Mouse (Mus musculus) G1E (cell line): ENCODE results near the gene Gdf11. TPM values are rescaled to one million over a fixed set of nuclear protein-coding genes. Genes with fewer than 3 reads are reported as not detected.

Experiments used
- ATAC-seq: 2 replicates; pipeline ENCODE4 v1.8.0; 2016; ENCODE audit warnings: mild to moderate bottlenecking; ENCODE audit not compliant: insufficient number of reproducible peaks, poor library complexity, low FRiP score, severe bottlenecking; ENCODE audit errors: extremely low read depth
- DNase-seq: peaks from one replicate; pipeline ENCODE4 v3.0.0; 2012; ENCODE audit warnings: low spot score
- H3K27me3 ChIP-seq: 2 replicates; pipeline ENCODE4 v1.6.1; 2012; ENCODE audit warnings: mild to moderate bottlenecking, low read length, inconsistent platforms; ENCODE audit not compliant: insufficient read depth
- H3K36me3 ChIP-seq: replicated peaks from 2 replicates; pipeline ENCODE3; 2012; ENCODE audit warnings: mild to moderate bottlenecking, inconsistent platforms
- H3K4me1 ChIP-seq: 2 replicates; pipeline ENCODE4 v1.6.1; 2012; ENCODE audit warnings: low read depth, low read length, inconsistent platforms, mixed read lengths; ENCODE audit not compliant: insufficient read depth
- H3K4me3 ChIP-seq: 2 replicates; pipeline ENCODE4 v1.5.1; 2012; ENCODE audit warnings: low read depth, mild to moderate bottlenecking, inconsistent platforms, low read length, moderate library complexity, mixed read lengths
- H3K9me3 ChIP-seq: replicated peaks from 2 replicates; pipeline ENCODE4 v1.6.1; 2012; ENCODE audit warnings: inconsistent platforms
- CTCF ChIP-seq: IDR thresholded peaks from 2 replicates; pipeline ENCODE4 v1.5.1; 2012; ENCODE audit warnings: low read depth, low read length, inconsistent platforms, mixed read lengths
- GATA1 ChIP-seq: IDR thresholded peaks from 2 replicates; pipeline ENCODE4 v1.6.1; 2012; ENCODE audit warnings: borderline replicate concordance, low read length, inconsistent platforms, mixed read lengths
- GATA2 ChIP-seq: IDR thresholded peaks from 2 replicates; pipeline ENCODE4 v1.6.1; 2012; ENCODE audit warnings: low read depth, low read length, inconsistent platforms, borderline replicate concordance
- POLR2AphosphoS5 ChIP-seq: IDR thresholded peaks from 2 replicates; pipeline ENCODE4 v1.6.1; 2012; ENCODE audit warnings: low read depth, low read length, inconsistent platforms; ENCODE audit not compliant: insufficient replicate concordance
- TAL1 ChIP-seq: conservative IDR thresholded peaks from 2 replicates; pipeline ENCODE4 v1.6.1; 2012; ENCODE audit warnings: low read depth, low read length, inconsistent platforms, mixed read lengths
- polyA plus RNA-seq: library from polyadenylated mRNA; stranded (reverse); fragments of >175 nt; gene quantifications from 2 replicates; pipeline ENCODE4 v1.2.3, GENCODE M21; 2012
- total RNA-seq, 2 experiments: library from RNA; stranded (forward) in 1 of 2; stranded (reverse) in 1 of 2; fragments of 200-1000 nt in 1 of 2; fragments of >200 nt in 1 of 2; fragmentation: Nextera tagmentation in 1 of 2; gene quantifications; 2 replicates each; pipeline ENCODE4 v1.2.3; 2014 to 2017

Gene Gdf11
- total and polyA plus RNA-seq, 3 experiments, result under 0.01 to 0.02 TPM; not detected in 1

DNA sequence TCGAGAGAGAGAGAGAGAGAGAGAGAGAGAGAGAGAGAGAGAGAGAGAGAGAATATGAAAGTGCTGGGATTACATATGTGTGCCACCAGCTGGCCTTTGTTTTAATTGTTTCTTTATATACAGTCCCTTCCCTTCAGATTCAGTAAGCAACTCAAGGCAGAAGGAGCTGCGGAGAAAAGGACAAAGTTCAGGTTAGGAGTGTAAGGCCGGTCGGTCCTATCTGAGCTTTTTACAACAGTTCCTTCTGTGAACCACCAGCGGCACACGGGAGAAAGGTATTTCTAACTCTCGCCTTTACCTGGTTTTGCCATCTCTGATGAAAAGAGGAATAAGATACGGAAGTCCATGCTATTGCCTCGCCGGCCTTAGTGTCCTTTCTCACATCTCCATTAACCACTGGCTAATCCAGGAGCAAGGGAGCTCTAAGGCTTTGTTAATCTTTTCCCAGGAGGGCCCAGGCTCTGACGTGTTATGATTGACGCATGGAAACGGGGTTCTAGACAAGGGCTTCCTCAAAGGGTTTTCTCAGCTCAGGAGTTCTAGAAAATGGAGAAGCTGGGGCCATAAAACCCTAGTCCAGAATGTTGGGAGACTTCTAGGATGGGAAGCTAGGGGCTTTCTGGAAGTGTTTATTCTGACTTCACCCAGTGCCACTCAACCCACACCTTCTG lies 17.4 kb upstream of the Gdf11 start:
- H3K4me1 ChIP-seq, result peaks cover 6% of the 10 kb centered on the region
- no peak overlapping the region for H3K4me3 ChIP-seq
- DNase-seq, result no peak
- peaks cover 73% of the 10 kb centered on the region for H3K27me3 ChIP-seq
- no peak for ATAC-seq
- H3K9me3 ChIP-seq, result no peaks in the 10 kb centered on the region
- TF ChIP-seq GATA1 (no peak), GATA2 (no peak)
- no peaks in the 10 kb centered on the region for H3K36me3 ChIP-seq

DNA sequence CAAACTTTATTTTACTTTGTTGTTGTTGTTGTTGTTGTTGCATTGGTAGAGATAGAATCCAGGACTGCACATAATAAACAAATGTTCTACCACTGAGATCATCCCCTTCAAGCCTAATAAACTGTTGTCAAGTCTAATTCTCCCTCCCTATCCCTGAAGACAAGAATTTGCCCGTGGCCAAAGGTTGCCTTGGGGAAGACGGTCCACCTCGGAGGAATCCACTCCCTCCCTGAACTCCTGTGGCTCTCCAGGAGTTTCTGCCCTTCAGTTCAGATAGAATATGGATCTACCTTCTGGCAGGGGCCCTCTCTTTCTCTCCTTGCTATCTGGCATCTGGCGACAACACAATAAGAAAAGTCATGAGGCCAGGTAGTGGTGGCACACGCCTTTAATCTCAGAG lies 13.3 kb upstream of the Gdf11 start:
- TF ChIP-seq GATA2, result no peak
- no peak for TF ChIP-seq POLR2AphosphoS5
- TF ChIP-seq TAL1, result no peak
- TF ChIP-seq CTCF, result no peak
- H3K9me3 ChIP-seq, result no peaks in the 10 kb centered on the region
- peaks cover 5% of the 10 kb centered on the region for H3K4me1 ChIP-seq
- no peak for ATAC-seq
- no peaks in the 10 kb centered on the region for H3K36me3 ChIP-seq
- no peak overlapping the region for H3K4me3 ChIP-seq
- H3K27me3 ChIP-seq, result peaks cover 50% of the 10 kb centered on the region
- DNase-seq, result no peak

DNA sequence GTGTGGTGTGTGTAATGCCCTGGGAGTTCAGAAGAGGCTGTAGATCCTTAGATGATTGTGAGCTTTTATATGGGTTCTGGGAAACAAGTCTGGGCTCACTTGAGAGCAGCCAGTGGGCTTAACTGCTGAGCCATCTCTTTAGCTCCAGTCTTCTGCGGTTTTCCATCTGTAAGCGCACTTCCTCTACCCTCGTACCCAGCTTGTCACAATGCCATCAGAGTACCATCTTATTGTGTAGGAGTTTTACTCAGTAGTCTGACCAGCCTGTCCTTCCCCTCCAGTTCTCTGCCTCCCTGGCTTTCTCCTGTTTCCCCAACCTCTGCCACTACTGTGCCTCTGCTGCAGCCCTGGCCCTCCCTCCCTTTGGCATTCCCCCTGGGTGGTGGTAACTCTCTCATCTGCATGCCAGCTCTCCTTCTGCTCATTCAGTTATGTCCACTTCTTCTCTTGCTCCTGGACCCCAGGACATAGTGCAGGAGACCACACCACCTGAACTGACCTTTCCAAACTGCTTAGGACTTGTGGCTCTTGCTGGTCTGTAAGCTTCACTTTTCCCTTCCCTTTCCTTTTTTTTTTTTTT lies 11.0 kb upstream of the Gdf11 start:
- ATAC-seq, result no peak
- H3K36me3 ChIP-seq, result no peaks in the 10 kb centered on the region
- H3K4me3 ChIP-seq, result no peak overlapping the region
- TF ChIP-seq GATA2 (no peak), CTCF (no peak), POLR2AphosphoS5 (no peak), GATA1 (no peak), TAL1 (no peak)
- peaks cover 3% of the 10 kb centered on the region; the same call in 1 of the 2 replicates for H3K4me1 ChIP-seq
- H3K9me3 ChIP-seq, result no peaks in the 10 kb centered on the region
- DNase-seq, result no peak
- peaks cover 37% of the 10 kb centered on the region for H3K27me3 ChIP-seq

DNA sequence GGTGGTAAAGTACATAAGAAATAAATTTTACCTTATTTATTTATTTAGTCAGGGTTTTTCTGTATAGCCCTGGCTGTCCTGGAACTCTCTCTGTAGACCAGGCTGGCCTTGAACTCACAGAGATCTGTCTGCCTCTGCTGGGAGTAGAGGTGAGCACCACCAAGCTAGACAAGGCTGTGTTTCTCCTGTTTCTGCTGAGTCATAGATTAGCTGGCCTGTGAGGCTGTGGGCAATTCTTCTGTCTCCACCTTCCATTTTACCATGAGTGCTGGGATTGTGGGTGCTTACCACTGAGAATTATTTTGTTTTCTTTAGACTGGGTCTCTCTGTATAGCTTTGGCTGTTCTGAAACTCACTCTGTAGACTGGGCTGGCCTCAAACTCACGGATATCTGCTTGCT lies 9.9 kb upstream of the Gdf11 start:
- peaks cover 3% of the 10 kb centered on the region; the same call in 1 of the 2 replicates for H3K4me1 ChIP-seq
- no peak for ATAC-seq
- DNase-seq, result no peak

DNA sequence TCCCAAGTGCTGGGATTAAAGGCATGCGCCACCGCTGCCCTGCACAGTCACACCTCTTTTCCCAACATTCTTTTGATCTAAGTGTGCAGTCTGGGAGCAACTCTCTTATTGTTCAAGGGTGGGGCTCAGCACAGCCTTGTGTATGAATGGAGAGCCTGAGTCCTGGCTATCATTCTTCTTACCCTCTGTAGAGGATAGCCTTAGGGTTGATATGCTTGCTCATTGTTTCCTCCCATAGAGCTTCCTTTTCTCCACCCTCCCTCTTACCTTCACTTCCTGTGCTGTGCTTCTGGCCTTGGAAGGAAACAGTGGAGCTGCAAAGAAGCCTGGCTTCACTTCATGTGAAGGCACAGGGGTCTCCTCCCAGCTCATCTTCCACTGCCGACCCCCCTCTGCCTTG lies 9.2 kb upstream of the Gdf11 start, which contains the start of gene Cd63:
Cd63 (plus strand) TSS at position 292 of the 400 bp plus-strand sequence.
- Histone ChIP-seq H3K4me3 (no peak within 1 kb of the TSS), H3K27me3 (peaks cover 44% of the 10 kb centered on the region), H3K4me1 (peaks cover 5% of the 10 kb centered on the region), H3K36me3 (no peaks in the 10 kb centered on the region), H3K9me3 (no peaks in the 10 kb centered on the region)
- TF ChIP-seq CTCF (no peak), POLR2AphosphoS5 (no peak), GATA1 (no peak), GATA2 (no peak), TAL1 (no peak)
- no peak for DNase-seq
- ATAC-seq, result no peak

More for the DNA sequence above, 9.9 kb upstream of the Gdf11 start:
- H3K9me3 ChIP-seq, result no peaks in the 10 kb centered on the region
- peaks cover 43% of the 10 kb centered on the region for H3K27me3 ChIP-seq
- TF ChIP-seq CTCF, result no peak
- no peak for TF ChIP-seq POLR2AphosphoS5
- TF ChIP-seq GATA1, result no peak
- no peak for TF ChIP-seq GATA2
- no peak for TF ChIP-seq TAL1
- no peak overlapping the region for H3K4me3 ChIP-seq
- H3K36me3 ChIP-seq, result no peaks in the 10 kb centered on the region

DNA sequence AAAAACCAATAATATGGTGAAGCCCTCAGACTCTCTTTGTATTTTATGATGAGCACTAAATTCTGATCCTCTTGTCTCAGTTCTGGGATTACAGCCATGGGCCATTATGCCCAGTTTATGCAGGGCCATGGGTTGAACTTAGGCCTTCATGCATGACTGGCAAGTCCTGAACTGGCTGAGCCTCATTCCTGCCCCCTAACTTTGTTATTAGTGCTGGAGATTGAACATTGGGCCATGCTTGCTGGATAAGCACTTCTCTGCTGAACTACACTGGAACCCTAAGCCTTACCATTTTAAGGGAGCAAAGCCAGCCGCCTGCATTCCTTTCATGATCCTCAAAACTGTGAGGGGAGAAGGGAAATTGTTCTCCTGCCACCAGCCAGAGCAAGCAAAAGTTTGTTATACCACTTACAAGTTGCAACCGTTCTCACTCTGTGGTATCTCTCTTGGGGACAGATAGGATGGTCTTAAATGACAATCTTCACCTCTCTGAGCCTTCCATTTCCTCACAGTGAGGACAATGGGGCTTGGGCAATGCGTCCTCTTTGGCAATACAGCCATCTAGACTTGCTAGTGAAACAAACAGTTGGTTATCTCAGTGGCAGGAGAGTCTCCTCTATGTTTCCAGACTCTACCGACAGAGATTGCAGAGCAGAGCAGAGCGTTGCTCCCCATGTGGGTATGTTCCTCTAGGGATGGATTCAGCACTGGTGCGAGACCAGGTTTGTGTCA lies 8.4 kb upstream of the Gdf11 start:
- Histone ChIP-seq H3K4me1 (peaks cover 11% of the 10 kb centered on the region), H3K9me3 (no peaks in the 10 kb centered on the region), H3K4me3 (no peak overlapping the region), H3K27me3 (peaks cover 41% of the 10 kb centered on the region), H3K36me3 (no peaks in the 10 kb centered on the region)
- TF ChIP-seq GATA2 (no peak), POLR2AphosphoS5 (no peak), TAL1 (no peak), CTCF (no peak), GATA1 (no peak)
- ATAC-seq (no peak), DNase-seq (no peak)
